Mouse (Mus musculus) limb, embryonic 11.5 days (tissue): Measurements from ENCODE around the gene Gm128. TPM values are rescaled to one million over a fixed set of nuclear protein-coding genes. Genes with fewer than 3 reads are reported as not detected.

ENCODE experiments used
- ATAC-seq: fragments of 200-750 bp; cut with Nextera tagmentation; 2 replicates; pipeline ENCODE4 v1.8.0; 2017; ENCODE audit warnings: low read depth; ENCODE audit not compliant: insufficient number of reproducible peaks, low FRiP score, low TSS enrichment
- DNase-seq: peaks from one replicate; pipeline ENCODE4 v3.0.0-alpha.2; 2015; ENCODE audit warnings: low spot score
- H3K27ac ChIP-seq: fragments of 300-500 bp; sonication (generic); replicated peaks from 2 replicates; pipeline ENCODE4 v1.5.1; 2014; ENCODE audit warnings: low read depth, mild to moderate bottlenecking, low read length
- H3K27me3 ChIP-seq: fragments of 300-500 bp; sonication (generic); 2 replicates; pipeline ENCODE4 v1.6.1; 2014; ENCODE audit warnings: mild to moderate bottlenecking, low read length, mixed read lengths; ENCODE audit not compliant: control insufficient read depth, insufficient read depth
- H3K36me3 ChIP-seq: fragments of 300-500 bp; sonication (generic); 2 replicates; pipeline ENCODE4 v1.6.1; 2014; ENCODE audit warnings: mild to moderate bottlenecking, low read length, moderate library complexity, mixed read lengths; ENCODE audit not compliant: control insufficient read depth, insufficient read depth
- H3K4me1 ChIP-seq: fragments of 300-500 bp; sonication (generic); 2 replicates; pipeline ENCODE4 v1.6.1; 2014; ENCODE audit warnings: low read length, mixed read lengths; ENCODE audit not compliant: control insufficient read depth, insufficient read depth
- H3K4me2 ChIP-seq: fragments of 300-500 bp; sonication (generic); 2 replicates; pipeline ENCODE4 v1.6.1; 2014; ENCODE audit warnings: low read depth, mild to moderate bottlenecking, moderate library complexity; ENCODE audit not compliant: severe bottlenecking
- H3K4me3 ChIP-seq: fragments of 300-500 bp; sonication (generic); 2 replicates; pipeline ENCODE4 v1.5.1; 2014; ENCODE audit warnings: low read depth, low read length
- H3K9ac ChIP-seq: fragments of 300-500 bp; sonication (generic); 2 replicates; pipeline ENCODE4 v1.6.1; 2014; ENCODE audit warnings: mild to moderate bottlenecking, low read length
- H3K9me3 ChIP-seq: fragments of 300-500 bp; sonication (generic); 2 replicates; pipeline ENCODE4 v1.6.1; 2016; ENCODE audit warnings: low read length; ENCODE audit not compliant: control insufficient read depth
- WGBS: fragments of 180-500 bp; shearing (Covaris S2); extraction: QIAGEN DNeasy Blood & Tissue Kit; methylation state at CpG from one replicate; pipeline ENCODE4 v1.1.7; 2014; 5-methylcytosine and 5-hydroxymethylcytosine counted together
- polyA plus RNA-seq: library from polyadenylated mRNA; unstranded; fragments of >200 nt; fragmentation: Nextera tagmentation; extraction: Ambion mirVana; gene quantifications from 2 replicates; pipeline ENCODE4 v1.2.1, GENCODE M21; 2014

Gene Gm128
- polyA plus RNA-seq, 1 experiment from 2014 or later = 0.53 TPM

DNA sequence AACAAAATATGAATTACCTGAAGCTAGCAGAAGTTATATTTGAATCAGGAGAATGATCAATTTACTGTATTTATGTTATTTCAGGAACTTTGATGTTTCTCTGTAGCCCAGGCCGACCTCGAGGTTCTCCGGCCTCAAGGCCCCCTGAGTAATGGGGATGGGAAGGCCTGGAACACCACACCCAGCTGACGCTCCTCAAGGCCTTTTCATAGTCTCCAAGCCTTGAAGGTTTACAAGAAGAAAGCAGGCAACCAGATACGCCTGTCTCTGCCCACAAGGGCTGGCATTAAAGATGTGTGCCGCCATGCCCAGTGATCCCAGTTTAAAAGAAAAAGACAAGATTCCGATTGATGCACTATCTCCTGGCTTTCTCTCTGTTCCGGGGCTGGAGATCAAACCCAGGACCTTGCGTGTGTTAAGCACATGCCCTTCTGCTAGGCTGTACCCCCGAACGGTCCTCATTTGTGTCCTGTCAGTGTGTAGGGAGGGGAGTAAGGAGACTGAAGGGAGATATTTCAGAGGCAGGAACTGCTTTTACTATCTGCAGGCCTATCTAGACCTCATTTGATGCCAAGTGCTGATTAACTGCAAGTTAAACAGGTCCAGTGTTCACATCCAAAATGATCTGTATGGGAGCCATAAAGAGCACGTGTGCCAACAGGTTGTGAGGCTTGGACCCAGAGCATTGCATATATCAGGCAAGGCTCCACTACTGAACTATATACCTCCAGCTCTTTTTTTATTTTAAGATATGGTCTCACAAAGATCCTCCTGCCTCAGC, 43.3 kb upstream of the Gm128 start:
- ATAC-seq = no peak
- Histone ChIP-seq H3K4me3 (peak overlapping the region; percentile 67; the same call in 1 of the 2 replicates), H3K36me3 (peaks cover 2% of the 10 kb centered on the region; the same call in 1 of the 2 replicates), H3K9me3 (no peaks in the 10 kb centered on the region), H3K27ac (no peak overlapping the region), H3K9ac (no peak overlapping the region), H3K27me3 (no peaks in the 10 kb centered on the region), H3K4me2 (peak overlapping the region; percentile 62; the same call in 1 of the 2 replicates), H3K4me1 (peaks cover 8% of the 10 kb centered on the region)
- WGBS = 89% methylated on average over 12 of the region's 12 CpGs
- DNase-seq = peak; percentile 16

DNA sequence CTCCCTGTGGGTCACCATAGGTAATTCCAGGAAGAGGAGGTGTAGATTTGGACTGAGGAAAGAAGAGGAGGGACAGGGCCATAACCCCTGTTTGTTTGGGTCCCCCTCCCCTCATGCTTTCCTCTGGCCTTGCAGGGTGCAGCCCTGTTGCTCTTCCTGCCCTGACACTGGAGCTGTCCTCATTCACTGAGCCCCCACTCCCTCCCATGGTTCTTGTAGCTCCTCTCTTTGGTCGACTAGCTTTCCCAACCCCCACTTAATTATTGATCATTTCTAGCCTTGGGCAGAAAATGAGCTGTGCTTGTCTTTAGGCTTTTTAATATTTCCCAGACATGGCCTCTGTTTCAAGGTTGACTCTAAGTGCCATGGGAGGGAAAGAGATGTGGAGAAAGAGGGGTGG, 42.7 kb upstream of the Gm128 start:
- Histone ChIP-seq H3K27me3 (no peaks in the 10 kb centered on the region), H3K9me3 (no peaks in the 10 kb centered on the region), H3K36me3 (peaks cover 2% of the 10 kb centered on the region; the same call in 1 of the 2 replicates), H3K9ac (peak overlapping the region; percentile 75), H3K4me1 (peaks cover 8% of the 10 kb centered on the region), H3K4me3 (peak overlapping the region; percentile 67), H3K4me2 (peak overlapping the region; percentile 62), H3K27ac (no peak overlapping the region)
- 22% methylated on average over 1 of the region's 1 CpGs for WGBS
- ATAC-seq (no peak), DNase-seq (peak; percentile 19)

- H3K4me1 ChIP-seq = peaks cover 8% of the 10 kb centered on the region
- DNase-seq (no peak), ATAC-seq (no peak)
- H3K27me3 ChIP-seq = no peaks in the 10 kb centered on the region
- peaks cover 2% of the 10 kb centered on the region; the same call in 1 of the 2 replicates for H3K36me3 ChIP-seq
- H3K4me2 ChIP-seq = peak overlapping the region; percentile 62
- peak overlapping the region; percentile 67 for H3K4me3 ChIP-seq
- peak overlapping the region; percentile 75 for H3K9ac ChIP-seq
- H3K27ac ChIP-seq = peak overlapping the region; percentile 88
- H3K9me3 ChIP-seq = no peaks in the 10 kb centered on the region
- 1% methylated on average over 7 of the region's 7 CpGs for WGBS
These were observed 42.2 kb upstream of the Gm128 start for GRCm38 (mm10) chr3:95283589-95283941.

GRCm38 (mm10) chr3:95282865-95283588, 41.6 kb upstream of the Gm128 start:
- ATAC-seq (peak; percentile 58), DNase-seq (peak; percentile 85)
- no peaks in the 10 kb centered on the region for H3K27me3 ChIP-seq
- peaks cover 8% of the 10 kb centered on the region for H3K4me1 ChIP-seq
- peak overlapping the region; percentile 67 for H3K4me3 ChIP-seq
- peak overlapping the region; percentile 62 for H3K4me2 ChIP-seq
- peak overlapping the region; percentile 88 for H3K27ac ChIP-seq
- H3K9me3 ChIP-seq = no peaks in the 10 kb centered on the region
- H3K36me3 ChIP-seq = no peaks in the 10 kb centered on the region; the same call in 1 of the 2 replicates
- H3K9ac ChIP-seq = peak overlapping the region; percentile 75
- WGBS = under 1% methylated on average over 51 of the region's 51 CpGs

GRCm38 (mm10) chr3:95282381-95282864, 41.0 kb upstream of the Gm128 start:
- peak overlapping the region; percentile 88 for H3K27ac ChIP-seq
- H3K4me2 ChIP-seq = peak overlapping the region; percentile 62
- no peak for ATAC-seq
- H3K27me3 ChIP-seq = no peaks in the 10 kb centered on the region
- no peaks in the 10 kb centered on the region for H3K9me3 ChIP-seq
- H3K4me1 ChIP-seq = peaks cover 8% of the 10 kb centered on the region
- WGBS = under 1% methylated on average over 11 of the region's 11 CpGs
- H3K36me3 ChIP-seq = no peaks in the 10 kb centered on the region
- no peak for DNase-seq
- peak overlapping the region; percentile 67 for H3K4me3 ChIP-seq
- peak overlapping the region; percentile 75 for H3K9ac ChIP-seq

DNA sequence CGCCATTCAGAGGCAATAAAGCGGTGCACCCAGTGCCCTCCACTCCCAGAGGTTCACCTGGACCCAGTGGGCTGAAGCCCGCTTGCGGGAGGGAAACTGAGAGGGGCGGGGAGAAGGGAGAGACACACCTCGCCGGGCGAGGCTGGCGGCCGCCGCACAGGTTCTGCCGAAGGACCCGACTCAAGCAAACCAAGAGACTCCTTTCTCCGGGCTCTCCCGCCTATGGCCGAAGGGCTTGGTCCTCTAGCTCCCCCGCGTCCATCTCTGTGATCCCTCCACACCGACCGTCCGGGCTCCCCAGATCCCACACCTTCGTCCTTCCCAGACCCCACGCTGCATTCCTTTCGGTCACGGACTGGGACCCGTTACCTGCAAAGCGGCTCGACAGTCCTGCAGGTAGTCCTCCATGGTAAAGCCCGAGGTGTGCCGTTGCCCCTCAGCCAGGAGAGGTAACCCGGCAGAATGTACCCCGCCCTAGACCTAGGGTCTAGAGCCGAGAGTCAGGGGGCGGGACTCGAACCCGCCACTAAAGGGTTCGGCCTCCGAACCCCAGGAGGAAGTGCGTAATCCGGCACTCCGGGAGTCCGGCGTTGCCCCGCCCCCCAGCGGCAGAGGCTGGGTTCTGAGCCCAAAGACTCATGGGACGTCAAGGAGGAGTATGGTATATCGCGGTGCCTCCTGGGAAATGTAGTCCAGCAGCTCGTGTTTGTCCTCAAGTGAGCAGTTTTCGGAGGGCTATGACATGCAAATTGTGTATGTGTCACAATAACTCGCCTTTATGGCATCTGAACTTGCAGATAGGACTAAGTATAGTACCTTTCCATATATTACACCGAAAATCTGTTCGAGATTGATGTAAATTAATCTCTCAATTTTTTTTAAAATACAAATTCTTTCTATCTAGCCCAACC, 40.1 kb upstream of the Gm128 start, which contains the start of the genes Mindy1 and Prune1:
Mindy1 (plus strand) TSS at position 130 of the 911 bp plus-strand sequence.
Prune1 (minus strand) TSS at position 861 of the 911 bp plus-strand sequence.
- peak within 1 kb of the TSS; percentile 76 for H3K9ac ChIP-seq
- DNase-seq (peak; percentile 99), ATAC-seq (peak; percentile 88)
- peaks cover 8% of the 10 kb centered on the region for H3K4me1 ChIP-seq
- H3K4me2 ChIP-seq = peak within 1 kb of the TSS; percentile 62
- H3K36me3 ChIP-seq = no peaks in the 10 kb centered on the region
- peak within 1 kb of the TSS; percentile 88 for H3K27ac ChIP-seq
- H3K4me3 ChIP-seq = peak within 1 kb of the TSS; percentile 67
- 1% methylated on average over 53 of the region's 53 CpGs for WGBS
- no peaks in the 10 kb centered on the region for H3K9me3 ChIP-seq
- H3K27me3 ChIP-seq = no peaks in the 10 kb centered on the region

DNA sequence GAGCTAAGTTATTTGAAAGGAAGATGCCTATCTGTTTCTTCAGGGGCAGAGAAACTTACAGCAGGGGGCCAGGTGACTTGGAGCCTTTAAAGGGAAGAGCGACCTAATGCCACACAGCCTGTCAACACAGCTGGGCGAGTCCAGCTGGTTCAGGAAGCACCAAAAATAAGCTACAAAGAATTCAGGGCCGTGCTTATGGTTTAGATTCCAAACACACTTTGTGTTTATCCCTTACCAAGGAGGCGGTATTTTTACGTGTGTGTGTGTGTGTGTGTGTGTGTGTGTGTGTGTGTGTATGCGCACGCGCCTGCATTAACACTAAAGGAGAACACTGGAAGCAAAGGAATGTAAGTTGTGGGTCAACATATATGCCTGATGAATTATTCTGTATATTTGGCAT, 39.3 kb upstream of the Gm128 start:
- H3K27me3 ChIP-seq = no peaks in the 10 kb centered on the region
- H3K9ac ChIP-seq = peak overlapping the region; percentile 38; the same call in 1 of the 2 replicates
- WGBS = 34% methylated on average over 8 of the region's 8 CpGs
- H3K27ac ChIP-seq = no peak overlapping the region
- H3K36me3 ChIP-seq = no peaks in the 10 kb centered on the region
- ATAC-seq = no peak
- H3K4me3 ChIP-seq = peak overlapping the region; percentile 67
- H3K4me2 ChIP-seq = peak overlapping the region; percentile 62
- no peaks in the 10 kb centered on the region for H3K9me3 ChIP-seq
- DNase-seq = peak; percentile 29
- H3K4me1 ChIP-seq = peaks cover 8% of the 10 kb centered on the region
